Mouse (Mus musculus): ENCODE results near the gene Kcnip1.

DNA sequence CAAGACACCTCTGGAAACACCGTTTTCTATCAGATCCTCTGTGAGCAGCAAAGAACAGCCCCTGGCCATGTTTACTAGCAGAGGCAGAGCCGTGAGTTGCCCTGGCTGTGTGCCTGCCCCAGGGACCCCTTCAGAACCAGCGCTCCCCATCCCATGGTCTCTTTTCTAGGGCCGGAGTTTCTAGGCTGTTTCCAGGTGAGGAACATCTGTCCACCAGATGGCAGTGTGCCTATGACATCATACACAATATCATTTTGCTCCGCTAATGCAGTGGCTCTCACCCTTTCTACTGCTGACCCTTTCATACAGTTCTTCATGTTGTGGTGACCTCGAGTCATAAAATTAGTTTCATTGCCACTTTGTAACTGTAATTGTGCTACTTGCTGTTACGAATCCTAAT lies 64.3 kb downstream of the Kcnip1 start:
- no peak for TF ChIP-seq POLR2A (IDR thresholded peaks at IDR 0.05; ENCODE audit: low read depth, low read length)
- peak; percentile 59 for TF ChIP-seq CTCF (conservative IDR thresholded peaks at IDR 0.05; ENCODE audit: insufficient read depth, insufficient read length, low read depth, low read length)
